Mouse (Mus musculus) embryo, embryonic 9.5 days (tissue): ENCODE results near the gene Ren1.
A peak's percentile ranks its signal among the peaks of the same experiment; 100 is the strongest.

ENCODE experiments used
- DNase-seq: peaks from one replicate; pipeline ENCODE4 v3.0.0-alpha.2; 2017; ENCODE audit errors: extremely low spot score

Ren1 gene

DNA sequence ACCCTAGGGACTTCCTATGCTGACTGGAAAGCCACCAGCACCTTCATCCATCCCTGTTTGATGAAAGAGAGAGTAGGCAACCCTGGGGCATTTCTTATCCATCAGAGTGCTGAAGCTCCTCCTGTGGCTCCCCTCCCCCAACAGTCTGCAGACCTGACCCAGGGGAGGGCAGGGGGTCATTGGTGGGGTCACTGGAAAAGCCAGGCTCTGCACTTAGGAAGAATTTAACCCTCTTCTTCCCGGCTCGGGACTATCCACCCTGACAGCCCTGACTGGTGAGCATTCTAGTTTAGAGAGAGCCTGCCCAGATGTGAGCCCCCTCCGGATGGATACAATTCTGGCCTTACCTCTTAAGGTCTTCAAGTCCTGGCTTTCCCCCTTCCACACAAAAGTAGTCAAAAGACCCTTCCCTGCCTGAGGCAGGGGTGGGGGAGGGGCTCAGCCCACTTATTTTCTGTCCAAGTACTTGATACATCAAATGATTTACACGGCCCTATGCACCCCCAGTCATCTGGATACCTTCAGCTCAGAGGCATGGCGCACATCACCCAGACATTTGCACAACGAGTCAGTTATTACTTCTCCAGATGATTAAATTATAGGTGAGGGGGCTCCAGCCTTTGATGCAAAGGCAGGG lies 58.7 kb downstream of the Ren1 start:
- peak; percentile 95 for DNase-seq

- DNase-seq, result no peak
Measured at GRCm38 (mm10) chr1:133409786-133410185, 59.5 kb downstream of the Ren1 start.
